Mouse (Mus musculus) fat pad, adult 2 months (tissue): Measurements from ENCODE around the gene Gm21992.
"Not testable (repeated sequence)": the region's sequence is repeated elsewhere in the genome, so short reads cannot be mapped to it uniquely, and the experiment has no call there.

Source experiments
- DNase-seq: peaks from one replicate; pipeline ENCODE4 v3.0.0-alpha.2; 2011; ENCODE audit warnings: low read depth, low spot score; ENCODE audit errors: extremely low read depth

The Gm21992 gene

GRCm38 (mm10) chr19:4813015-4813414 is 1.6 kb upstream of the Gm21992 start:
- no peak for DNase-seq

GRCm38 (mm10) chr19:4812334-4812949 is 1.0 kb upstream of the Gm21992 start:
- not testable (repeated sequence) for DNase-seq

- DNase-seq = no peak
Measured at GRCm38 (mm10) chr19:4811909-4812242, 464 bp upstream of the Gm21992 start.

- DNase-seq = no peak
Measured at GRCm38 (mm10) chr19:4810746-4811062, 708 bp downstream of the Gm21992 start.

GRCm38 (mm10) chr19:4810309-4810708 is 1.1 kb downstream of the Gm21992 start:
- no peak for DNase-seq

GRCm38 (mm10) chr19:4803283-4803682 is 8.1 kb downstream of the Gm21992 start:
- no peak for DNase-seq

- DNase-seq = no peak
Measured at GRCm38 (mm10) chr19:4802691-4803091, 8.7 kb downstream of the Gm21992 start.

GRCm38 (mm10) chr19:4799083-4799482 is 12.3 kb downstream of the Gm21992 start:
- DNase-seq = no peak

GRCm38 (mm10) chr19:4797846-4798245 is 13.6 kb downstream of the Gm21992 start:
- DNase-seq = no peak

- no peak for DNase-seq
Measured at GRCm38 (mm10) chr19:4795929-4796328, 15.5 kb downstream of the Gm21992 start.

GRCm38 (mm10) chr19:4793831-4794422 is 17.5 kb downstream of the Gm21992 start, which contains the start of gene Rbm4:
Rbm4 (minus strand) TSS chr19:4793901.
- peak; percentile 97 for DNase-seq

GRCm38 (mm10) chr19:4793281-4793830 is 18.1 kb downstream of the Gm21992 start:
- DNase-seq = no peak

- peak; percentile 50 for DNase-seq
Measured at GRCm38 (mm10) chr19:4786313-4786712, 25.1 kb downstream of the Gm21992 start.

- no peak for DNase-seq
Measured at GRCm38 (mm10) chr19:4785206-4785605, 26.2 kb downstream of the Gm21992 start.

GRCm38 (mm10) chr19:4782891-4783290 is 28.5 kb downstream of the Gm21992 start:
- no peak for DNase-seq

GRCm38 (mm10) chr19:4772785-4773184 is 38.6 kb downstream of the Gm21992 start:
- no peak for DNase-seq

- DNase-seq = no peak
Measured at GRCm38 (mm10) chr19:4767507-4768148, 43.8 kb downstream of the Gm21992 start.

GRCm38 (mm10) chr19:4762876-4763275 is 48.5 kb downstream of the Gm21992 start:
- DNase-seq = no peak

- not testable (repeated sequence) for DNase-seq
Measured at GRCm38 (mm10) chr19:4760544-4760943, 50.9 kb downstream of the Gm21992 start.

GRCm38 (mm10) chr19:4756921-4757320 is 54.5 kb downstream of the Gm21992 start:
- DNase-seq = no peak

- DNase-seq = no peak
Measured at GRCm38 (mm10) chr19:4756193-4756911, 55.1 kb downstream of the Gm21992 start, which contains the start of gene Rbm4b. Rbm4b (plus strand) TSS chr19:4756497.
